Mouse (Mus musculus) lung, adult 2 months (tissue): ENCODE data around the gene Phlda3. TPM values are rescaled to one million over a fixed set of nuclear protein-coding genes. Genes with fewer than 3 reads are reported as not detected.

Experiments used
- DNase-seq: peaks from one replicate; pipeline ENCODE4 v3.0.0; 2022
- H3K4me1 ChIP-seq: fragments of 200-500 bp; 2 replicates; pipeline ENCODE4 v1.6.1; 2011; ENCODE audit warnings: low read length; ENCODE audit not compliant: control insufficient read depth, insufficient read depth
- H3K4me3 ChIP-seq: fragments of 200-500 bp; replicated peaks from 2 replicates; pipeline ENCODE3; 2011; ENCODE audit warnings: low read depth, mild to moderate bottlenecking, control low read depth, low read length; ENCODE audit errors: extremely low read depth
- CTCF ChIP-seq: fragments of 200-500 bp; IDR thresholded peaks from 2 replicates; pipeline ENCODE4 v1.5.1; 2011; ENCODE audit warnings: mild to moderate bottlenecking, low read length, control low read depth; ENCODE audit not compliant: insufficient read depth
- POLR2A ChIP-seq: fragments of 200-500 bp; IDR thresholded peaks from 2 replicates; pipeline ENCODE4 v1.6.1; 2011; ENCODE audit warnings: low read depth, mild to moderate bottlenecking, control low read depth, low read length, borderline replicate concordance; ENCODE audit errors: extremely low read depth
- WGBS: fragments of 180-500 bp; shearing (Covaris S2); methylation state at CpG from one replicate; pipeline ENCODE4 v1.1.7; 2018; 5-methylcytosine and 5-hydroxymethylcytosine counted together
- polyA plus RNA-seq: library from polyadenylated mRNA; depleted of rRNA; stranded (reverse); fragments of >200 nt; gene quantifications from 2 replicates; pipeline ENCODE4 v1.2.3, GENCODE M21; 2012; rRNA removed

Phlda3 gene
- polyA plus RNA-seq, 1 experiment = 156 TPM

- Histone ChIP-seq H3K4me3 (peak within 1 kb of the TSS; percentile 39), H3K4me1 (no peaks in the 10 kb centered on the region; the same call in 1 of the 2 replicates)
- DNase-seq = peak; percentile 73
- WGBS = under 1% methylated on average over 63 of the region's 63 CpGs
- TF ChIP-seq POLR2A = no peak
- no peak for TF ChIP-seq CTCF
Measured at GRCm38 (mm10) chr1:135818481-135819086, 52.7 kb downstream of the Phlda3 start, which contains the start of gene Lad1. Gene Lad1 (plus strand): TSS chr1:135818598.

Other genes starting within 250 kb of the Phlda3 start
- 19.8 and 21.2 TPM in 2 replicates for gene Nav1, start 158.8 kb upstream of the Phlda3 start, polyA plus RNA-seq
- gene Csrp1, start 46.1 kb upstream of the Phlda3 start, polyA plus RNA-seq = 556 and 717 TPM in 2 replicates
- gene Tnni1, start 13.3 kb downstream of the Phlda3 start, polyA plus RNA-seq = 0.26 and 1.5 TPM in 2 replicates
- 6.9 and 43.2 TPM in 2 replicates for gene Lad1, start 52.5 kb downstream of the Phlda3 start, polyA plus RNA-seq
- 31.3 and 74.6 TPM in 2 replicates for gene Tnnt2, start 70.2 kb downstream of the Phlda3 start, polyA plus RNA-seq
- gene Pkp1, start 153.1 kb downstream of the Phlda3 start, polyA plus RNA-seq = 0.07 and 40.6 TPM in 2 replicates
- 0.05 TPM in 1 of 2 replicates, not detected in the other for gene Igfn1, start 240.2 kb downstream of the Phlda3 start, polyA plus RNA-seq
- 56.4 and 73.2 TPM in 2 replicates for gene Tmem9, start 242.0 kb downstream of the Phlda3 start, polyA plus RNA-seq